Mouse (Mus musculus) urinary bladder, postnatal 36 days (tissue): Measurements from ENCODE around the gene 2310046K23Rik.

Source experiments
- DNase-seq, 2 experiments: peaks; one replicate each; pipeline ENCODE4 v3.0.0; 2022; ENCODE audit warnings: low spot score in 2 of 2, mixed read lengths in 1 of 2

2310046K23Rik gene

DNA sequence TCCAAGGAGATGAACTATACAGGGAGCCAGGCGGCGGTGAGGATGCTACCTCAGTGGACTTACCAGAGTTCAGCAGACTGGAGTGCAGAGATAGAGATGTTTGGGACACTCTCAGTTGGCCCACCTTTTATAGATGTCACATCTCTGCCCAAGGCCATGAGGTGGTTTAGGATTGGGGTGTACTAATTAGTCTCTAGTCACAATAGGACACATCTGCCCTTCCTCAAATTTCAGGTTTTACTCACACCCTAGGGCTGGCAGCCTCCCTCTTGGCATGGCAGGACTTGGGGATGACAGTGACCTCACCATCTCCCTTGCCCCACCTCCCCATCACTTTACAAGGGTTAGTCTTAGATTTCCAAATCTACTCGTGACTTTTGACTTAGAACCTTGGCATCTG lies at the start of gene 2310046K23Rik:
TSS of gene 2310046K23Rik (minus strand) at position 101 of the 400 bp plus-strand sequence.
- no peak for DNase-seq

DNA sequence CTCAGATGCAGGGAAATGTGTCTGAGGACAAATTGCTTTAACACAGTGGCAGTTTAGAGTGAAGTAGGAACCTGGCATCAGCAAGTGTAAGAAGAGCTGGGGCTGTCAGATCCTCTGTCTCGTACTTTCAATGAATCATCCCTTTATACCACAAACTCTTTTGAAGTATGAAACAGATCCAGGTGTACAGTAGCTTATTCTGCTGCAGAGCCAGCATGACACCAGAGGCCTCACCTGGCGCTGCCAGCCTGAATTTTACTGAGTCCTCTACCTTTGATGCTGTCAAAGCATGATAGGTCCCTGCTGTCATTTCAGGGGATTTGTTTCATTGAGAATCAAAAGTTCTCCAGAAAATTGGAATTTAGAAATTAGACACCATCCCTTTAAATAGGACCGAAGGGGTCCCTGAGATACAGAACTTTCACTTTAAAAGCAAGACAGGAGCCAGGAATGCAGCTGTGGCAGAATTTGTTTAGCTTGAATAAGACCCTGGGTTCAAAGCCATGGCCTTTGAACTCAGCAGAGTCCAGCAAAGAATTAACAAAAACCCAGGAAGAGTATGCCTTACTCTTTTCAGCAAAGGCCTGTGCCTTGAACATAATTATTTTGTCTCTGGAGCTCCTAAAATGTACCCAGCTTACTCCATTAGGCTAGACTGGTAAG lies 49.0 kb upstream of the 2310046K23Rik start:
- DNase-seq: no peak

DNA sequence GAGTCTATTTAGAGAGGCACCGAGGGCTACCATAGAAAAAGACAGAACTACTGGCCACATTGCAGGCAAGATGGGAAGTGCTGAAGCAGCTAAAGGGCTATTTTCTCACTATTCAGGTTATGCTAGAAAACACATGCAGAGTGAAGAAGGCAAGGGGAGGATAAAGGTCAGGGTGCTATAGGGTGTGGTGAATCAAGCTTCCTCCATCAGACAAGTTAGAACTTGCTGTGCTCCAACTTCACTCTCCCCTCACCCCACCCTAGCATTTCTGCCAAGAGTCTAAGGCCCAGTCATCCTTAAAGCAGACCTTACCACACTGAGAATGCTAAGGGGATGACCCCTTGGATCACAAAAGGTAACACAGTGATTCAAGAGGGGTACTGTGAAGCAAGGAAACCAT lies 45.2 kb upstream of the 2310046K23Rik start:
- DNase-seq: peak in 1 of 2 experiments; percentile 43

DNA sequence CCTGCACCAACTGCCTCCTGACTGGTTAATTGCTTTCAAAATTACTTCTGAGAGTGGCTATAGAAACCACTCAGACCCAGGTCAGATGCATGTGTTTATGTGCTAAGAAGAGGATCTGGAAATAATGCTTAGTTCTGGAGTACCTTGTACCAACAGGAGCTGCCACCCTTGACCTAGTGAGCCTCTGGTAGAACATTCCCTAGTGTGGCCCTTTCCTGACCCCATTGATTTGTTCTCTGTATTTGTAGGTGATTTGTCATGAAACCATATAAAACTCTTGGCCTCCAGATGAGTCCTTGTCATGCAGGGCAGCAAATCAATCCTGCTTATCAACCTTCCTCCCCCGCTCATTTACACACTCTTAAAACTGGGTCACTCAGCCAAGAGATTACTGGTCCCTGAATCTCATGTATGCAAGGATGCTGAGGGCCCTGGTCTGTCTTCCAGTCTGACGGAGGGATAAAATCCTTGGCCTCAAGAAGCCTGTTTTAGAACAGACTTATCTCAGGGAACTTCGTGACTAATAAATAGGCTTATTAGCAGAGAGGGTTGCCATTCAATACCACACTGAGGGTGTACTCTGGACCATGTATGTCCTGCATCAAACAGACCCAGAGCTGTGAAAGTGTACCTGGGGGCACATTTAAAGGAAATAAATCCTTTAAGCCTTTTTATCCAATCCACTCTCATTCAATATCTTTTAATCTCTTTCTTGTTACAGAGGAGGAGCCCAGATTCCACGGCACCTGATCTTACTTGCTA lies 44.5 kb upstream of the 2310046K23Rik start:
- DNase-seq: no peak

DNA sequence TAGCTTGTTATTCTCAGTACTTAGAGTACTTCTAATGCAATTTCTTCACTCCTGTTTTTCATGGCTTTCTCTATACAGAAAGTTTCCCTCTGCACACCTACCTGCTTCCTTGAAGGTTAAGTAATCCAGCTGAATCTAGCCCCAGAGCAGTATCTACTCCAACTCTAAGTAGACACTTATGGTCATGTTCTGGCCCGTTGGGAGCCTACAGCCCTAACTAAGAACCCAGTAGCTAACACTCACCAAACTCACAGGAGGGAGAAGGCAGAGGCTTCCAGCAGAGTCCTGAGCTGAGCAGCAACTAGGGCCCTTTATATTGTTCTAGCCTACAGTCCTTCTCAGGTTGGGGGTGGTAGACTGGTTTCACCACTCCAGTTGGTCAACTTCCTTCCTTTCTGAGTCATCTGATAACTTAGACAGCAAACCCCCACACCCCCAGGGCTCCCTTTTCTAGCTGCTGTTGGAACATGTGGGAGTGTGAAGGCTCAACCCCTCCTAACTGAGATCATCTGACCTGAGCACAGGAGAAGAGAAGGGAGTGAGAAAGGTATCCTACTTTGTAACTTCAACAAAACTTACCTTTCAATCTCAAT lies 39.2 kb upstream of the 2310046K23Rik start, which contains the start of gene Ivl:
TSS of gene Ivl (minus strand) at position 287 of the 593 bp plus-strand sequence.
- peak in 1 of 2 experiments; percentile 70 for DNase-seq

DNA sequence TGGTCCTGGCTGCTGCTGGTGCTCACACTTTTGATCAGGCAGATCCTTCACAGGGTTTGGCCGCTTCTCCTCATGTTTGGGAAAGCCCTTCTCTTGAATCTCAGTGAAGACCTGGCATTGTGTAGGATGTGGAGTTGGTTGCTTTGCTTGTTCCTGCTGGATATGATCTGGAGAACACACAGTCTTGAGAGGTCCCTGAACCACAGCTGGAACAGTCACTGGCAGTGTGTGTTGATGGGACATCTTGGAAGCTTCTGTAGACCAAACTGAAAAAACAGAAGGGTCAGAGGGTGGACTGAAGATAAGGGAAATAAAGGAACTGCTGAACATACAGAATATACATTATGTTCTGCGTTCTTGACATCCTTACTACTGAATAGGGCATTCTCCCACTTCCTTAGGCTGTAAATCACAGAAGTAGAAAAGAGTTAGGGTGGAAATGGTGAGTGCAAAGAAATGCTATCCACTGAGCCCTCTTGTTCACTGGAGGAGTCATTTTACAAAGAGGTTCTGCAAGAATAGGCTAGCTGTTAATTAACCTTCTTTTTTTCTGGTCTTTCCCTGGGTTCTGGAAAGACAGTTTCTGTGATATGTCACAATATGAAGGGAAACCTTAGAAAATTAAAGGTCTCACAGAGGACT lies 38.3 kb upstream of the 2310046K23Rik start:
- no peak for DNase-seq

DNA sequence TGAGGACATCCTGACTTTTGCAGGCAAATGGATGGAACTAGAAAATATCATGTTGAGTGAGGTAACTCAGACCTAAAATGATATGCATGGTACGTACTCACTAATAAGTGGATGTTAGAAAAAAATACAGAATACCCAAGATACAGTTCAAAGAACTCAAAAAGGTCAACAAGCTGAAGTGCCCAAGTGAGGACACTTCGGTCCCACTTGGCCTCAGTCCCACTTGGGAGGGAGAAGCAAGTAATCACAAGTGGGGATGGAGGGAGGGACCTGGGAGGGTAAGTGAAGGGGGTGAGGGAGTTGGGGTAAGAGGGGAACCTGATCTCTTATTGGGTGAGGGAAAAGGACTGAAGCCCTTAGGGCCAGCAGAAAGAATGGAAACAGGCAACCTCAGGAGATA lies 34.4 kb upstream of the 2310046K23Rik start:
- DNase-seq: no peak

DNA sequence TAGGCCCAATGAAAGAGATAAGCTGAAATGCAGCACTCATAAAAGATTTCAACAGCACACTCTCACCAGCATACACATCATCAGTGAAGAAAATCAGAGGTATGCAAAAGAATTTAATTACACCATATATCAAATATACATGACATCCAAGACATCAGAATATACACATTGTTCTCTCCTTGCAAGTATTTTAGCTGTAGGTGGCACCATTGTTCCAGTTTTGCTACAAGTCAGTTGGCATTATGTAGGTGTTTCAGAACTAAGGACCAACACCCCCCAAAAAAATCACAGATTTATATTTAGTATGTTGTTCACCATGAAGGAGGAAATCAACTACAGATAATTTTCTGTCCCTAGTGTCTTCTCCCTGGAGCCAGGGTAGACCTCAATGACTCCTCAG lies 31.1 kb upstream of the 2310046K23Rik start:
- DNase-seq: no peak

DNA sequence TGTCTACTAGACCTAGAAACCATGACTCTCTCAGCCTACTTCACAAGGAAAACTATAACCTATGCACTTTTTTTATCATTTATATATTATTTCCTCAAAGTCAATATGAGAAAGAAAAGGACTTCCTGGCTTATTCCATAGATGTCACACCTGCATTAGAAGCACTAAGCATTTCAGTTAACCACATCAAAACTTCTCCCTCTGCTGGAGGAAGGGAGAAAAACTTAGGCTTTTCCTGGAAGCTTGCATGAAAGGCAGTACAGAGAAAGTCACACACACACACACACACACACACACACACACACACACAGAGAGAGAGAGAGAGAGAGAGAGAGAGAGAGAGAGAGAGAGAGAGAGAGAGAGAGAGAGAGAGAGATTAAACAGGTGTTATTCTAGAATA lies 22.0 kb downstream of the 2310046K23Rik start:
- no peak for DNase-seq

DNA sequence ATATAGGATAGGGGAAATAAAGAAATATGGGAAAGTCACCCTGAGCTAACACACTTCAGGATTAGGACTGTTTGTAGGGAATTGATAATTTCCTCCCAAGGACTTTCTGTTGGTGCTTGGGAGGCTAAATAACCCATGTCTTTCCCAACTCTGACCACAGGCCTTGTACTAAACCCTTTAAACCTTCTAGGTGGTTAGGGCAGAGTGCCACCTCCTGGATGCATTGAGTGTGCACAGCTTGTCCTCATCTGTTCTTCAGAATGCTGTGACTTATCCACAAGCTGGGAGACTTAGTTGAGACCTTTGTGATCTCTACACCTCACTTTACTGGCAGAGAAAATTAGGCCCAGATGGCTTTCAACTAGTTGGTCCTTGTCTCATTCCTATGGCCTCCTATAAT lies 23.5 kb downstream of the 2310046K23Rik start:
- peak; percentile 46 to 49 for DNase-seq

DNA sequence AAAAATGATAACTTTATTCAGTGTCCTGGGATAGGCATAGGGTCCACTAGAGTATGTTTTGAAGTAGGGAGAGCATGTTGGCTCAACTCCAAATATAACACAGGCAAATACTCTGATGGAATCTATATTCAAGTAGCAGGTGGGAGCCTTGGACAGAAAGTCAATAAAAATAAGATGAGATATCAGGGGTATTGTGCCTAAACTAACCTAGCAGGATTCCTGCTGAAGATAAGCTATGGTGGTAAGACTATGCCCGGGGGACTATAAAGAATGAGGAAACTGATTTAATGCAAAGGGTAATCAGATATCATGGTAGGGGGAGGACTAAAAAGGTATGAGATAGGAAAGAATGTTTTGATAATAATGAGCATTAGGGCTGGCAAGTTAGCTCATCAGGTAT lies 26.1 kb downstream of the 2310046K23Rik start:
- no peak for DNase-seq

DNA sequence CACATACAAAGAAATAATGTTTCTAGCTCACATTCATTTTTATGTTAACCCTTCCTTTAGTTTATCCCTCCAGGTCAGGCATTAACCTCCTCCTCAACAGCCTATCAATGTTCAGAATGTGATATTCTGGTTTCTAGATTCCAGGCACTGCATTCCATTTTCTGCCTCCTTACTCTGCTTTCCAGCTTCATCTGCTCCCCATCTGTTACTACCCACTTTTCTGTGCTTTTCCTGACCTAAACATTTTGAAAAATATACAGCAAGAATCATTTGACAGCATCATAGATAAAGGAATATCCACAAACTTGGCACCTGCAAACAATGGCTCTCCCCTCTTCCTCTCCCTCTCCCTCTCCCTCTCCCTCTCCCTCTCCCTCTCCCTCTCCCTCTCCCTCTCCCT lies 30.8 kb downstream of the 2310046K23Rik start:
- DNase-seq: no peak

DNA sequence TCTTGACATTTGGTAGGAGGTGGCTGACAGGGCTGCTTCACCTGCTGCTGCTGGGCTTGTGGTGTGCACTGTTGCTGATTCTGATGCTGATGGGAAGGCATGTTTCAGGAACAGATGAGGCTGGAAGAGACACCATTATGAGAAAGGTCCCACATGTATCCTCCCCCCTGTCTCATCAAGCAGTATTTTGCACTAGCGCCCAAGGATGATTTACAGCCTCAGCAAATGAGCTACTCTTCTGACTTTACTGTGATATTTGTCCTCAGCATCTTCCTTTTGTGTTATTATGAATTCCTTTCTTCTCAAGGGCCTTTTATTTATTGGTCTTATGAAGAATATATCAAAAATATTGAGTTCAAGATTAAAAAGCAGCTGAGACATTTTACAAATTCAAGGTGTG lies 33.9 kb downstream of the 2310046K23Rik start, which contains the start of gene Sprr4:
TSS of gene Sprr4 (minus strand) at position 101 of the 400 bp plus-strand sequence.
- no peak for DNase-seq

DNA sequence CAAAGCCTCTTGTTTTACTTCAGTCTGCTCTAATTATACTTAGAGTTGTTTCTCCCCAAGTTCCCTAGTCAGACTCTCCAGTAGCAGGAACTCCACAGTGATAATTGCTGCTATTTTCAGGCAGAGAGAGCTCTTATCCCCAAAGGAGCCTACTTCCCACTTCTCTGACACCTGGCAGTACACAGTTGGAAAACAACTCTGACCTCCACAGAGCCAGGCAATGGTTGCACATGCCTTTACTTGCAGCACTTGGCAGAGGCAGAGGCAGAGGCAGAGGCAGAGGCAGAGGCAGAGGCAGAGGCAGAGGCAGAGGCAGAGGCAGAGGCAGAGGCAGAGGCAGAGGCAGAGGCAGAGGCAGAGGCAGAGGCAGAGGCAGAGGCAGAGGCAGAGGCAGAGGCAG lies 44.0 kb downstream of the 2310046K23Rik start:
- peak in 1 of 2 experiments; percentile 19 for DNase-seq

DNA sequence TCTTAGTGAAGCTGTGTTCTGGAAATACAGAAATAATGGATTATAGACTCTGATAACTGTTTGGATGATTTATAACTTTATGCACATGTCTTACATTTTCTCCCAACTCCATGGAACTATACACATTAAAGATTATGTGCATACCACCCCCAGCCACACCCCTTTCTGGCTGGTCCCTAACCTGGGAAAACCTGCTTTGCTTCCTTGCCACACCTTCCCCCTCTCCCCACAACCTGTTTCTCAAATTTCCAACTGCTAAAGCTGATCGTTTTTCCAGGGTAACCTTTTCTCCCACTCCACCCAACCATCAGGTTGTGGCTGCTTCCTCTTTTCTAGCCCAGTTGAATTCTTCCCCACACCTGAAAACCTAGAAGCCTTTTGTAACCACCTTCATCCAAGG lies 48.0 kb downstream of the 2310046K23Rik start:
- DNase-seq: peak in 1 of 2 experiments; percentile 11

DNA sequence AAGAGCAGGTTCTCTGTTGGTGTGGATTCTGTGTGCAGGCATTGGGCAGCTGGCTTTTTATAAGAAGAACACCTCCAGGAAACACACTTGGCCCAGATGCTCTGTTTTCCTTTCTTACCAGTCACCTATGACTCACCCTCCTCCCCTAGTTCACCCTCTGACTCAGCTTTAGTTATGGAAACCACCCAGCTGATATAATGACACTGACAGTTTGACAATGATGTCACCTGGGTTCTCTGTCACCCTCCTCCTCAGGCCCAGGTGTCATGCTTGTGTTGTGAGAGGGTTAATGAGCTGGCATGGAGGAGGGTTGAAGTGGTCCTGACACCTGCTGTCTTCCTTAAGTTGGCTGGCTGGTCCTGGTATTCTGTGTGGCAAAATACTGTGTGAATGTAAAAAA lies 48.4 kb downstream of the 2310046K23Rik start, which contains the start of gene Sprr1a:
TSS of gene Sprr1a (minus strand) at position 33 of the 400 bp plus-strand sequence.
- peak; percentile 23 to 30 for DNase-seq
